Mouse (Mus musculus): ENCODE data around the gene Noxo1.
A peak's percentile ranks its signal among the peaks of the same experiment; 100 is the strongest.
"Not testable (repeated sequence)": the region's sequence is repeated elsewhere in the genome, so short reads cannot be mapped to it uniquely, and the experiment has no call there.

Noxo1 gene

DNA sequence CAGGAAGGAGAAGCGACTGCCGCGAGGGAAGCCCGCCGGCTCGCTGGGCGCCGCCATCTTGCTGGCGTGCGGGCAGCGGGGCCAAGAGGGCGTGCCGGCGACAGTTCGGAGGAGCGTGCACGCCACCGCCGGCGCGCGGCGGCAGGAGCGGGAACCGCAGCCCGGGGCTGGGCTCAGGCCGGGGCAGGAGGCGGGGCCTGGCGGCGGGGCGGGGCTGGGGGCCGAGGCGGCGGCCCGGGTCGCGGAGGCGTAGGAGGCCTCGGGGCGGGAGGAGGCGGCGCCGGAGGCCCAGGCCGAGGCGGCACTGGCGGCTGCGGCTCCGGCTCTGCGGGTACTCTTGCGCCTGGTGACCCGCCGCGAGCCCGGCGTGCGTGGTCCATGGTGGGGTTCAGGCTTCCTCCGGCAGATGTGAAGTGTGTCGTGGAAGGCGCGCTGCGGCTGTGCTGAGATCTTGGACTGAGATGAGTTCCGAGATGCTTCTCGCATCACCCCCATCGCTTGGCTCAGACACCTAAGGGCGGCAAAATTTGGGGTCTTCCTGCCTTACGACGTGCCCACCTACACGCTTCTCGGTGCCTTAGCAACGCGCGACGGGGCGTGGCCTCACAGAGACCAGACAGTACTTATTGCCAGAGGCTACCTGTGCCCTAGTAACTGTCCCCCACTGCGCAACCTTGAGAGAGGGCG lies at the start of gene Noxo1, which contains the start of gene Gfer:
TSS of gene Noxo1 (plus strand) at position 224 of the 687 bp plus-strand sequence.
TSS of gene Gfer (minus strand) at position 146 of the 687 bp plus-strand sequence.
- peak; percentile 90 for DNase-seq (ENCODE audit: low spot score)

- DNase-seq (ENCODE audit: low spot score) = no peak
Measured at GRCm38 (mm10) chr17:24646381-24646780, 49.7 kb upstream of the Noxo1 start.

- no peak for DNase-seq (ENCODE audit: low spot score)
Measured at GRCm38 (mm10) chr17:24647493-24647892, 48.5 kb upstream of the Noxo1 start.

- no peak for DNase-seq (ENCODE audit: low spot score)
Measured at GRCm38 (mm10) chr17:24648731-24649377, 47.2 kb upstream of the Noxo1 start.

DNA sequence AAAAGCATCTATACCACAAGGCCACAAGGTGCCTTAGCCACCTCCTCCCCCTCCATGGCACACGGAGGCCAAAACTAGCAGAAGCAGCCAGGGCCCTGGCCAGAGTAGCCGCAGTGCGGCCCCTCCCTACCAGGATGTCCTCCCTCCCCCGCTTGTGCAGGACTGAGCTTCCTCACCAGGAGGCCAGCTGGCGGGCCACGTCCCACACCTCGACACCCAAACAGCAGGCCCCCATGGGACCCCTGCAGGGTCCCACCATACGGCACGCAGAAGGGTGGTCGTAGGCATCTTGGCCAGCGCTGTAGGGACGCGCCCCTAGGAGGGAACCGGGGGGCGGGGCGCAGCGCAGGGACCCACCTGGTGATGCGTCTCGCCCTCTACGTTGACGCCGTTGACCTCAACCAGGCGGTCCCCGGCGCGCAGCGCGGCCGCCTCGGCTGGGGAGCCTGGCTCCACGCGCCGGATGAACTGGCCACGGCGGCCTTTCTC lies 46.4 kb upstream of the Noxo1 start:
- peak; percentile 58 for DNase-seq (ENCODE audit: low spot score)

GRCm38 (mm10) chr17:24650070-24650616 lies 45.9 kb upstream of the Noxo1 start, which contains the start of gene Slc9a3r2:
Slc9a3r2 (minus strand) TSS chr17:24650327.
- peak; percentile 62 for DNase-seq (ENCODE audit: low spot score)

DNA sequence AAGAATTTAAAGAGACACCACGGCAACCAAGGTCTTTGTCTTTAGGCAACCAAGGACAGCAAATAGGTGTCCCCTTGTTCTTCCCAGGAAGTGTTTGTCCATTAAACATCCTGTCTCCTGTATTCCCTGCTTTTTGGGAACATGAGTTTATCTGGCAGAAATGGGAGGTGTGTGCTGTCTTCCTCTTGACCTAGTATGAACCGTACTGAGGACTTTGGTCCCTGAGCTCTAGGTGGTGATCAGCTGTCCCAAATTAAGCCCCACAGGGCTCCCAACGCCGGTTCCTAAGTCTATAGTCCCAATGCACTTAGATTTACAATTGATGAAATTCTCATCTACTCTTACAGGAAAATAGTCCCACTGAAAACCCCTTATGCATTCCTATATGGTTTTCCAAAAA lies 45.3 kb upstream of the Noxo1 start:
- no peak for DNase-seq (ENCODE audit: low spot score)

GRCm38 (mm10) chr17:24651835-24652234 lies 44.2 kb upstream of the Noxo1 start:
- no peak for DNase-seq (ENCODE audit: low spot score)

GRCm38 (mm10) chr17:24653967-24654710 lies 41.9 kb upstream of the Noxo1 start:
- peak; percentile 81 for DNase-seq (ENCODE audit: low spot score)

DNA sequence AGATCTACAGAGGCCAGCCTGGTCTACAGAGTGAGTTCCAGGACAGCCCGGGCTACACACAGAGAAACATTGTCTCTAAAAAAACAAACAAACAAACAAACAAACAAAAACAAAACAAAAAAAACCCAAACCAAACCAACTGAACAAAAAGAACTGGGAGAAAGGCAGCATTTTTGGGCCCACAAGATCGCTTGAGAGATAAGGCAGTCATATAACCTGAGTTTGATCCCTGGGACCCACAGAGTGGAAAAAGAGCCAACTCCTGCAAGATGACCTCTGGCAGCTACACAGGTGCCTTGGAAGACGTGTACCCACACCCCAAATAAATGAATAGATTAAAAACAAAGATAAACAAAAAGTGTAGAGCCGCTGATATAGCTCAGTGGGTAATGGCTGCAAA lies 41.1 kb upstream of the Noxo1 start:
- DNase-seq (ENCODE audit: low spot score) = no peak

GRCm38 (mm10) chr17:24658017-24658758 lies 37.8 kb upstream of the Noxo1 start, which contains the start of gene Npw:
Npw (minus strand) TSS chr17:24658457.
- no peak for DNase-seq (ENCODE audit: low spot score)

GRCm38 (mm10) chr17:24667011-24667410 lies 29.0 kb upstream of the Noxo1 start:
- DNase-seq (ENCODE audit: low spot score) = not testable (repeated sequence)

DNA sequence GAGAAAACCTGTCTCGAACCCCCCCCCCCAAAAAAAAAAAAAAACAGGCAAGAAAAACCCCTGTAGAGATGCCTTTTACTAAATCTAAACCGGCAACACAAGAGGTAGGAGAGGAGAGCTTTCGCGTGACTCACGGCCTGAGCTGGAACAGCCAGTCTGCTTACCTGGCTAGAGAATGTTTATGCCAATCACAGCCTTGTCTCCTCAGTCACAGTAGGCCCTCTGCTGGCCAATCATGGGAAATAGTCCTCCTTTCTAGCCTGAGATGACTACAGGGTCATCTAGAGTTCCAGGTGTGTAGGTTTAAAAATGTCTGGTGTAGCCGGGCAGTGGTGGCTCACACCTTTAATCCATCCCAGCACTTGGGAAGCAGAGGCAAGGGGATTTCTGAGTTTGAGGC lies 28.6 kb upstream of the Noxo1 start:
- peak; percentile 83 for DNase-seq (ENCODE audit: low spot score)

DNA sequence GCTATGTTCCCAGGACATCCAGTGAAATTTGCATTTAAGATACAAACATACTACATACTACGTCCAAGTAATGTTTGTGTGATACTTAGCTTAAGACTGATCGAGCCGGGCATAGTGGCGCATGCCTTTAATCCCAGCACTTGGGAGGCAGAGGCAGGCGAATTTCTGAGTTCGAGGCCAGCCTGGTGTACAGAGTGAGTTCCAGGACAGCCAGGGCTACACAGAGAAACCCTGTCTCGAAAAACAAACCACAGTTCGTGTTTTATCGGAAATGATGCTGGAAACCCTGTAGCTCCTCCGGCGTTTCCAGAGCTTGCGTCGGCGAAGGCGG lies 26.9 kb upstream of the Noxo1 start:
- DNase-seq (ENCODE audit: low spot score) = not testable (repeated sequence)

GRCm38 (mm10) chr17:24669545-24670245 lies 26.3 kb upstream of the Noxo1 start, which contains the start of gene Zfp598:
Zfp598 (plus strand) TSS chr17:24669687.
- peak; percentile 96 for DNase-seq (ENCODE audit: low spot score)

DNA sequence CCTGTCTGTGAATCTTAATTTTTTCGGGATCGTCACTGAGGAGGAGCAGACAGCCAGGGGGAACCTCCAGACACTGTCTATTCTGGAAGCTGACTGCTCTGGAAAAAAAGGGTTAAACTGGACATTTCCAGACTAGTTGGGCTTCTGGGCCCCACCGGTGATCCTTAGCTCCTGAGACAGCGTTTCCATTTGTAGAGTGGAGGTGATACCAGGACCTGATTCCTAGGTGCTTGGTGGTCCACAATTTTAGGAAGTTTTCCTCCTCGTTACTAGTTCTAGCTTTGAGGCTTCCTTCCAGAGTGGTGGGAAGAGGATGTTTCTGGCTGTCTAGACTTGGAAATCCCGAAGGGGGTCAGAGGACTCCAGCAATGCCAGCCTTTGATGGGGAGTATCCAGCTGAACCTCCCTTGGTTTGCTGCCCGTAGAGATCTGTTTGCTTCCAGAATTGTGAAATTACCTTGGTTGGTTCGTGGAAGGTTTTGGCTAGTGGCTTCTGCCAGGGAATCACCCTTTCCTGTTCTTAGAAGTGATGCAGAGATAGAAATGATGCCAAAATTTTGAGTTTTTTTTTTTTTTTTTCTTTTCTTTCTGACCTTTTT lies 25.7 kb upstream of the Noxo1 start:
- no peak for DNase-seq (ENCODE audit: low spot score)

GRCm38 (mm10) chr17:24671346-24671745 lies 24.7 kb upstream of the Noxo1 start:
- no peak for DNase-seq (ENCODE audit: low spot score)

DNA sequence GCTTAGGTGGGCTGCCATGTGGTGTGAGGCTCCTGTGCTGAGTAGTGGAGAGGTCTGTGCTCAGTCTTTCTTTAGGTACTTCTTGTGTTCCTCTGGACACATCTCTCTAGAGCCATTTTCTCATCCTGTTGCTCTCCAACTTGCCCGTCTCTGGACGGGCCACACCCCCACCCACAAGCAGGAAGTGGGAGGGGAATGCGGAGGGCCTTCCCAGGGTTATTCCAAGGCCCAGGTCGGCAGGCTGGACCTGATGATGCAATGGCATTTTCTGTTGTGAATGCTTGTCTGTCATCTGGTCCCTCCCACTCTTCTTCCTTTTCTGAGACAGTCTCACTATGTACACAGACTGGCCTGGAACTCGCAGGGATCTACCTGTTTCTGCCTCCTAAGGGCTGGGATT lies 23.9 kb upstream of the Noxo1 start:
- peak; percentile 43 for DNase-seq (ENCODE audit: low spot score)

DNA sequence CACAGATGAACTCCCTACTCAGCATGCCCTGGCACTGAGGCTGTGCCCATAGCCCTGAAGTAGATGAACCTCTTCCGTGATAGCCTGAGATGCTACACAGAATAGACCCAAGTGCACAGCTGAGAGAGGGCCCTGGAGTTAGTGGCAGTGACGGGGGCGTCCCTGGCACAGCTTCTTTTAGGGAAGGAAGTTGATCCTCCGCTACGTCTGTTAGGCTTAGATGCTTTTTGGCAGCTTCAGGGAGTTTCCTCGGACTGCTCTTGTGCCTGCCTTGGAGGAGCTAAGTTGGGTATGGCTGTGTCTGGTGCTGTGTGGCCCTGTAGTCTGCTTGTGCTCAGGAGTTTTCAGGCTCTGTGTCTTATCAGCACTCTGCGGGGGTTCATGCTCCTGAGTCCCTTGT lies 21.8 kb upstream of the Noxo1 start:
- DNase-seq (ENCODE audit: low spot score) = no peak

GRCm38 (mm10) chr17:24676187-24676586 lies 19.8 kb upstream of the Noxo1 start:
- DNase-seq (ENCODE audit: low spot score) = peak; percentile 71

DNA sequence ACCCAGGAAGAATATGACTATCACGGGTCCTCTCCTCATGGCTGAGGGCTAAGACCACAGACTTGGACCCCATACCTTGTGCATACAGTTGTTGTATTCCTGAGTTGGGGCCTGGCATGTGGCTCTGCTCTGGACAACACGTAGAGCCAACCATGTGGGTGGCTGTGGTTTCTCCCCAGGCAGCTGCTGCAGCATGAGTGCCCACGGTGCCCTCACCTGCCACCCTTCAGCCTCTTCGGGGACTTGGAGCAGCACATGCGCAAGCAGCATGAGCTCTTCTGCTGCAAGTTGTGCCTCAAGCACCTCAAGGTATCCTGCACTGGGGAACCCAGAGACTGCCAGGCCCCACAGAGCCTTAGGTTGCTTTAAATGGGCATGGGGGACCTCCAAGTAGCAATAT lies 19.2 kb upstream of the Noxo1 start:
- no peak for DNase-seq (ENCODE audit: low spot score)

Measured in urinary bladder, postnatal 14 days (tissue).